Mouse (Mus musculus) frontal cortex, postnatal 36 days (tissue): ENCODE measurements at regions not wholly inside any gene's neighbourhood (a gene's known extent, or its start where the extent isn't known, plus 50 kb on each side); places are given as distances from the start of the nearest gene placed in this dataset.
A peak's percentile ranks its signal among the peaks of the same experiment; 100 is the strongest.

Source experiments
- DNase-seq, 2 experiments: peaks; one replicate each; pipeline ENCODE4 v3.0.0; 2022; ENCODE audit warnings: low spot score in 2 of 2

GRCm38 (mm10) chr12:58027796-58028195, 183.8 kb upstream of the Sstr1 start:
- DNase-seq = no peak

GRCm38 (mm10) chr12:58056368-58056860, 155.2 kb upstream of the Sstr1 start:
- peak in 1 of 2 experiments; percentile 16 for DNase-seq

DNA sequence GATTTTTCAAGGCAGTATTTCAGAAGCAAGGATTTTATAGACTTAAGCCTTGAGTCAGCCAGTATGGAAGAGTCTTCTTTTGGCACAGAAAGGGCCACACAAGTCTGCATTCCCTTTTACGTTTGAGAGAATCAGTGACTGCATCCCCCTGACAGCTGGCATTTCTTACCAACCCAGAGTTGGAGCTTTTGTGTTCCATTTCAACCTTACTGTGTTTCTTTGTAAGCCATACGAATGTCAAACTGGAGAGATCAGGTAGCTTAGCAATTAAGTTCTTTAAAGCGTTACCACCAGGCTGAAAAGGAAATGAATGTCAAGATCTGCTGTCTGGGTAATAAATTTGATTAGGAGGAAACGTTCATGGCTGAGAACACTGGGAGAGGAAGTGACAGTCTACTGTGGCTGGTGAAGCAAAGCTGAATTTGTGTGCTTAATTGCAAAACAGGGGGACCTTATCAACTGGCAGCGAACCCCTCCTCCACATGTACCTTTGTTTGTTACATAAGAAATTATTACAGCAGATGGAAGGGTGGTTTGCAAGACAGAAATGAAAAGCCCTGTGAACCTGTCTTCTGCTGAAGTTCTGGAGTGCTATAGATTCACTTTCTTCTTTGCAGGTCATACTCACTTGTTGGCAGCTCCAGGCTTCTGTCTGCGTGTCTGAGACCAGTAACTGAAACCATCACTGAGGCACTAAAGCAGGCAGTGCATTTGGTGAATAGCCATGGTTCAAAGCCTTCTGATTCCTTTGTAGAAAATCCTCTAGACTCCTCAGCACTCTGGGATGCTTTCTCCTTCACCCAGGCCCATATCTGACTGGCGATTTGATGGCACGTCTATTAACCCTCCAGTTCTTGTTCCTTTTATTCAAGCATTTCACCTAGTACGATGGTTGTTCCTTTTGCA, 144.0 kb upstream of the Sstr1 start:
- no peak for DNase-seq

DNA sequence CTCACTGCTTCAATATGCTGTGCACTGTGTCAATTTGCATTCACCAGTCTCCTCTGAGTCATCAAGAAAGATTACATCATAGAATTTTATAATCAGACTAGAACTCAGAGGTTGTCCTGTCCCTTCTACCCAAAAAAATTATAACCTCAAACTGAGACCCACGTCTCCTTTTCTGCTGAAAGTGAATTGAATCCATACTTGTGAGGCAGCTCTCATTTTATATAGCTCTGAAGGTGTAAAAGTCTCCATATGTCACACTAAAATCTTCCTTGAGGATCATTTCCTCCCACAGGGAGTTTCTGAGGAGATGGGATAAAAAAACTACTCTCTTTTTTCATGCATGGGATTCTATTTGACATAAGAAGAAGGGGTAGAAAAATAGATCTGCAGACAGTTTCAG, 124.3 kb upstream of the Sstr1 start:
- peak; percentile 18 to 40 for DNase-seq

GRCm38 (mm10) chr12:58112643-58113042, 98.9 kb upstream of the Sstr1 start:
- no peak for DNase-seq

- peak; percentile 8 to 52 for DNase-seq
Observed at GRCm38 (mm10) chr12:58139121-58139520, 72.5 kb upstream of the Sstr1 start.

DNA sequence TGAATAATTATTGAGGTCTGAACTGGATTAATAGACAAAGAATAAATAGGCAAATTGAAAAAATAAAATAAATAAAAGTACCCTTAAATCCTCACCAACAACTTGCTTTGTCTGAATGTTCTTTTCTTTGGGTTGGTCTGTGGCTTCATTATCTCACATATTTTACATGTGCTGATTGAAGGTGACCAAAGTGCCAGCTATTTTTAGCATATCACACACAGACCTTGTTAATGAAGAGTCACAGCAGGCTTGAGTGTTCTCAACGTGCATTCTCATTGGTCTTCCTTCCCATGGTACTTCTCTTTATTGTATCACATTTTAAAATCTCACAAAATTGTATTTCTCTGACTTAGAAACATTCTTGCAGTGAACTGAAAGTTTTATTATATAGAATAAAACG, 59.7 kb upstream of the Sstr1 start:
- no peak for DNase-seq
